Mouse (Mus musculus) embryonic facial prominence, embryonic 14.5 days (tissue): ENCODE measurements at regions not wholly inside any gene's neighbourhood (a gene's known extent, or its start where the extent isn't known, plus 50 kb on each side); places are given as distances from the start of the nearest gene placed in this dataset.
A peak's percentile ranks its signal among the peaks of the same experiment; 100 is the strongest.

ENCODE experiments used
- ATAC-seq: fragments of 200-750 bp; cut with Nextera tagmentation; 2 replicates; pipeline ENCODE4 v1.8.0; 2017; ENCODE audit warnings: low read depth, moderate number of reproducible peaks, moderate TSS enrichment
- DNase-seq: peaks from one replicate; pipeline ENCODE4 v3.0.0-alpha.2; 2015; ENCODE audit warnings: low spot score
- H3K27ac ChIP-seq: fragments of 300-500 bp; sonication (generic); replicated peaks from 2 replicates; pipeline ENCODE4 v1.5.1; 2014; ENCODE audit warnings: low read depth, mild to moderate bottlenecking, low read length, moderate library complexity
- H3K27me3 ChIP-seq: fragments of 300-500 bp; sonication (generic); replicated peaks from 2 replicates; pipeline ENCODE4 v1.6.1; 2014; ENCODE audit warnings: low read length; ENCODE audit not compliant: control insufficient read depth, insufficient read depth
- H3K36me3 ChIP-seq: fragments of 300-500 bp; sonication (generic); 2 replicates; pipeline ENCODE4 v1.6.1; 2014; ENCODE audit warnings: low read length, mixed read lengths; ENCODE audit not compliant: control insufficient read depth, insufficient read depth
- H3K4me1 ChIP-seq: fragments of 300-500 bp; sonication (generic); 2 replicates; pipeline ENCODE4 v1.6.1; 2014; ENCODE audit warnings: antibody characterized with exemption, low read length; ENCODE audit not compliant: control insufficient read depth, insufficient read depth
- H3K4me2 ChIP-seq: fragments of 300-500 bp; sonication (generic); 2 replicates; pipeline ENCODE4 v1.6.1; 2014; ENCODE audit warnings: low read depth, mild to moderate bottlenecking, low read length, moderate library complexity, mixed read lengths
- H3K4me3 ChIP-seq: fragments of 300-500 bp; sonication (generic); 2 replicates; pipeline ENCODE4 v1.5.1; 2014; ENCODE audit warnings: low read depth, mild to moderate bottlenecking, low read length
- H3K9ac ChIP-seq: fragments of 300-500 bp; sonication (generic); 2 replicates; pipeline ENCODE4 v1.6.1; 2014; ENCODE audit warnings: low read depth, mild to moderate bottlenecking, low read length, moderate library complexity, mixed read lengths
- H3K9me3 ChIP-seq: fragments of 300-500 bp; sonication (generic); 2 replicates; pipeline ENCODE4 v1.6.1; 2016; ENCODE audit warnings: low read length; ENCODE audit not compliant: control insufficient read depth
- WGBS: fragments of 180-500 bp; shearing (Covaris S2); extraction: QIAGEN DNeasy Blood & Tissue Kit; methylation state at CpG from one replicate; pipeline ENCODE4 v1.1.7; 2014; 5-methylcytosine and 5-hydroxymethylcytosine counted together

DNA sequence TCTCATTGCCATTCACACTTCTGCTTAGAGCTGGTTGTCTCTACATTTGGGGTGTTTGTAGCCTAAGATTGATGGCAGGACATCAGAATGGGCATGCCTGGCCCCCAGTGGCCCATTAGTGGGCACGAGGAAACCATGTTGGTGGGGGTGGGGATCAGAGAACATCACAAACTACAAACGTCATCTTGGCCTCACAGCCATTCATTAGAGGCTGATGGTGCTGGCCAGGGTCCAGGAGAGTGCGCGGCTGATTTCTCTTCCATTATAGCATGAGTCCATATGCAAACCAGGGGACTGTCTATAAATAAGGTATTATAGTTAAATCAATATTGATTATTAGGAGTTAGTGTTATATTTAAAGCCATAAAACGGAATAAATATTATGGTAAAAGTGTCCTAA lies 67.9 kb downstream of the 3100002H09Rik start:
- no peak overlapping the region for H3K4me3 ChIP-seq
- no peaks in the 10 kb centered on the region for H3K9me3 ChIP-seq
- ATAC-seq = no peak
- WGBS = 73% methylated on average over 5 of the region's 5 CpGs
- no peak for DNase-seq
- H3K27ac ChIP-seq = no peak overlapping the region
- H3K4me2 ChIP-seq = no peak overlapping the region
- H3K27me3 ChIP-seq = no peaks in the 10 kb centered on the region
- H3K4me1 ChIP-seq = no peaks in the 10 kb centered on the region
- H3K9ac ChIP-seq = no peak overlapping the region
- no peaks in the 10 kb centered on the region for H3K36me3 ChIP-seq

DNA sequence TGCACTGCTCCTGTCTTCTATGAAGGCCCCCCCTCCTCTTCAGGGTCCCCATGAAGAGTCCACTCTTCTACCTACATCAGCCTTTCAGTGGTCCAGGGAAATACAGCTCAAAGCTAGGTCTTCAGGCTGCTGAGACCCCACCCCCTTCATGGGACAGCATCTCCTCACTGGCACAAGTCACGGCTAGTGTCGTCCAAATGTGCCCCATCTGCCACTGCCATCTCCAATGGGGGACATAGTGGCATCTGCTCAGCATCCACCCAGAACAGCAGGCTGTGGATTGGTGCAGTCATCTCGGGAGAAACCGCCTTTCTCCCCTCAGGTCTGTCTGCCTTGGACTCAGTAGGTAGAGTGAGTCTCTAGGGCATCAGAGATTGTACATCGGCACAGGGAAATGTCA lies 72.1 kb downstream of the 3100002H09Rik start:
- H3K27me3 ChIP-seq = no peaks in the 10 kb centered on the region
- no peak overlapping the region for H3K9ac ChIP-seq
- 85% methylated on average over 5 of the region's 5 CpGs for WGBS
- no peak overlapping the region for H3K4me2 ChIP-seq
- no peaks in the 10 kb centered on the region for H3K4me1 ChIP-seq
- DNase-seq = no peak
- no peak for ATAC-seq
- no peak overlapping the region for H3K4me3 ChIP-seq
- no peaks in the 10 kb centered on the region for H3K36me3 ChIP-seq
- no peaks in the 10 kb centered on the region for H3K9me3 ChIP-seq
- no peak overlapping the region for H3K27ac ChIP-seq

DNA sequence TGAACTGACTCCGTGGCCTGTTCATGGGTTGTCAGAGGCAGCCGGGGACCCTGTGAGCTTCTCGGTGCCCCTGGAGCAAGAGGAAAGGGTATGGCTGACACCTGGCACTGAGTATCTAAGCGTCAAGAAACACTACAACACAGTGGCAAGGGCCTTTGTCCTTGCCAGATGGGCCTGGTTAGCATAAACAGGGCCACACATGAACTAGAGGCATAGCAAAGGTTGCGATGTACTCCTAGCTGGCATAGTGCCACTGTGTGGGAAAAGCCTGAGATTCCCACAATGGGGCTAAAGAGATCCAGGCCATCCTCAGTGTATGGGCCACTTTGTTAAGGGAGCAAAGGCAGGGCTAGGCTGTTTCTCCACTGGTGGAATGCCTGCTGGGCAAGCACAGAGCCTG lies 72.9 kb downstream of the 3100002H09Rik start:
- Histone ChIP-seq H3K27me3 (no peaks in the 10 kb centered on the region), H3K4me1 (no peaks in the 10 kb centered on the region), H3K9me3 (no peaks in the 10 kb centered on the region), H3K36me3 (no peaks in the 10 kb centered on the region), H3K4me2 (no peak overlapping the region), H3K9ac (no peak overlapping the region), H3K4me3 (no peak overlapping the region), H3K27ac (no peak overlapping the region)
- WGBS = 69% methylated on average over 5 of the region's 5 CpGs
- ATAC-seq = no peak
- DNase-seq = peak; percentile 9

DNA sequence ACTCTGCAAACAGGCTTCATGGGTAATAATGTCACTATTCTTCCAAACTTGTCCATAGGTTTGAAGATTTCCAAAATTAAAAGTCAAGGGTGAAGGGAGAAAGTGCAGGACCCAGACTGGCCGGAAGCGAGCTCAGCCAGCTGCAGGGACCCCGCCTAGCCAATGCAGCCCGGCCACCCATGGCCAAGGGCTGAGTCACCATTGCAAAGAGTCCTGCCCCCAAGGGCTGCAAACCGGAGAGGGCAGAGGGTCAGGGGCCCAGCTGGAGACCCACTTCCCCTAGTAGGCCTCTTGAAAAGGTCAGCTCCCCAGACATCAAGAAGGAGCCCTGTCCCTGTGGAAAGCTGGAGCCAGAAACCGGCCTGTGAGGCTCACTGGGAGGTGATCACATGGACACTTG lies 77.0 kb downstream of the 3100002H09Rik start:
- H3K9me3 ChIP-seq = no peaks in the 10 kb centered on the region
- no peak overlapping the region for H3K9ac ChIP-seq
- H3K27me3 ChIP-seq = no peaks in the 10 kb centered on the region
- DNase-seq (no peak), ATAC-seq (no peak)
- H3K4me1 ChIP-seq = no peaks in the 10 kb centered on the region
- no peak overlapping the region for H3K4me2 ChIP-seq
- H3K4me3 ChIP-seq = no peak overlapping the region
- 43% methylated on average over 6 of the region's 6 CpGs for WGBS
- H3K36me3 ChIP-seq = no peaks in the 10 kb centered on the region
- no peak overlapping the region for H3K27ac ChIP-seq

DNA sequence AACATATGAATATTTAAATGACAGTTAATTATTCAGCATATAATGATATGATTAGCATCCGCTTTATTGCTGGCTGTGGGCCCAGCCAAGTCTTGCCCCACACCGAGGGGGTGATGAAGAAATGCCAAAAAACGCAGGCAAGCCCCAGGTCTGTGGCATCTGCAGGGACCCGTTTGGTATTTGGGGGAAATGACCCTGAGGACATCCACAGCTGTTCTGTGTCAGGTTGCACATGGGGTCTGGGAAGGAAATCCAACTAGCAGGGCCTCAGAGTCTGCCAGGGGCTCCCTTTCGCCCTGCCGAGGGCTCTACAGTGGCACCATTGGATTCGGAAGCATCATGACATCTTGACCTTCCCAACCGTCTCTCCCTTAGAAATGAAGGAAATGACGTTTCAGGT lies 80.0 kb downstream of the 3100002H09Rik start:
- 59% methylated on average over 9 of the region's 9 CpGs for WGBS
- H3K9me3 ChIP-seq = no peaks in the 10 kb centered on the region
- ATAC-seq (no peak), DNase-seq (no peak)
- H3K9ac ChIP-seq = no peak overlapping the region
- H3K4me1 ChIP-seq = no peaks in the 10 kb centered on the region
- no peak overlapping the region for H3K4me2 ChIP-seq
- no peak overlapping the region for H3K27ac ChIP-seq
- H3K4me3 ChIP-seq = no peak overlapping the region
- no peaks in the 10 kb centered on the region for H3K36me3 ChIP-seq
- H3K27me3 ChIP-seq = no peaks in the 10 kb centered on the region

DNA sequence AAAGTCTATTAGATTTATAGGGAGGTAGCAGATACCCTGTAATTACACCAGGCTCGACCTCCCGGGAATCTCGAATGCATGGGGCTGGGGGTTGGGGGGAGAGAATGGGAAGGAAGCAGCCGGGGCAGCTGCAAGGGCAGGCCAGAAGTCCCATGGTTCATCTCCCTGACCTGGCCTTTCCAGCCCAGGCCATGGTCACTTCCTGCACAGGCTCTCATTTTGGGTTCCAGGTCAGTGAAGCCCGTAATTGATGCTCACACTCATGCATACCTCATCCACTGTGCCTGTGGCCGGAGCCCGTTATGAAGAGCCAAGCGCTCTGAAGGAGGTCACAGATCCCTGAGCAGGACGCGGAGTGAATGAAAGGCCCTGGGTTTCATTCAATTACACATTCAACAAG lies 83.8 kb downstream of the 3100002H09Rik start:
- WGBS = 38% methylated on average over 10 of the region's 10 CpGs
- no peak for DNase-seq
- no peak overlapping the region for H3K4me2 ChIP-seq
- H3K4me3 ChIP-seq = no peak overlapping the region
- H3K27me3 ChIP-seq = no peaks in the 10 kb centered on the region
- no peaks in the 10 kb centered on the region for H3K36me3 ChIP-seq
- ATAC-seq = no peak
- no peak overlapping the region for H3K9ac ChIP-seq
- no peaks in the 10 kb centered on the region for H3K4me1 ChIP-seq
- no peak overlapping the region for H3K27ac ChIP-seq
- no peaks in the 10 kb centered on the region for H3K9me3 ChIP-seq

DNA sequence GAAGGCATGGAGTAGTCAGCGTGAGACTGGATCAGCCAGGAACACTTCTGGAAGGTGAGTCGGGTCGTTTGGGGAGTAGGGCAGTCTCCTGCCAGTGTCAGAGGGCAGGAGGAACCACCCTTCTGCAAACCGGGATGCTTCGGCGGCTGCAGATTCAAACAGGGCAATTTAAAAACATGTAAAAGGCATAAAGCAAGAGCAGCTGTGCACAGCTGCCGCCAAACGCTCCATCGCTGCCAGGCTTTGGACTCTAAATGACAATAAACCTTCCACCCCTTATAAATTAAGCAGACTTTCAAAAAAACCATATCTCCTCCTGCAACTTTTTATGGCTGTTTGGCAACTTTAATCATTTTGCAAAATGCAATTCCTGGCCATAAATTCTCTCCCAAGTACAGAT lies 84.2 kb downstream of the 3100002H09Rik start:
- no peak for ATAC-seq
- Histone ChIP-seq H3K27me3 (no peaks in the 10 kb centered on the region), H3K36me3 (no peaks in the 10 kb centered on the region)

DNA sequence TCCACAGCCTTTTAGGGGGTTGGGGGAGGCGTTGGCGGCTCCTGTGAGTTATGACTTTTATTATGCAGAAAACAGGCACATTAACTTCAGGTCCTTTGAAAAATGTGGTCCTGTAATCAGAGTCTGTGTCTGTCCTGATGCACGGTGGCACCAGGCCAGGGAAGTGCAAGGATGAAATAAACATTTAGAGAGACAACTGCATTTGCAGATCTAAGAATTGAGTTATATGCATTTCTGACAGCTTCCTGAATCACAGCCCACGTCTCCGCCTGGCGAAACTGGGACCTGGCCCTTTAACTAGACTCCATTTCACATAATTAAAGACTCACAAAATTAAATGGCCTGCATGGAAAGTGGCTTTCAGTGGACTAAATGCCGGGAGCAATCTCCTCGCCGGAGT lies 90.3 kb downstream of the 3100002H09Rik start:
- WGBS = 57% methylated on average over 9 of the region's 9 CpGs
- H3K27ac ChIP-seq = no peak overlapping the region
- H3K9ac ChIP-seq = no peak overlapping the region
- DNase-seq (peak; percentile 8), ATAC-seq (no peak)
- H3K4me1 ChIP-seq = no peaks in the 10 kb centered on the region
- H3K4me2 ChIP-seq = no peak overlapping the region
- no peaks in the 10 kb centered on the region for H3K36me3 ChIP-seq
- no peak overlapping the region for H3K4me3 ChIP-seq
- no peaks in the 10 kb centered on the region for H3K9me3 ChIP-seq
- H3K27me3 ChIP-seq = no peaks in the 10 kb centered on the region

More for the DNA sequence above, 84.2 kb downstream of the 3100002H09Rik start:
- Histone ChIP-seq H3K4me1 (no peaks in the 10 kb centered on the region), H3K9me3 (no peaks in the 10 kb centered on the region), H3K27ac (no peak overlapping the region), H3K4me2 (no peak overlapping the region), H3K9ac (no peak overlapping the region), H3K4me3 (no peak overlapping the region)
- DNase-seq = no peak
- WGBS = 49% methylated on average over 9 of the region's 9 CpGs

DNA sequence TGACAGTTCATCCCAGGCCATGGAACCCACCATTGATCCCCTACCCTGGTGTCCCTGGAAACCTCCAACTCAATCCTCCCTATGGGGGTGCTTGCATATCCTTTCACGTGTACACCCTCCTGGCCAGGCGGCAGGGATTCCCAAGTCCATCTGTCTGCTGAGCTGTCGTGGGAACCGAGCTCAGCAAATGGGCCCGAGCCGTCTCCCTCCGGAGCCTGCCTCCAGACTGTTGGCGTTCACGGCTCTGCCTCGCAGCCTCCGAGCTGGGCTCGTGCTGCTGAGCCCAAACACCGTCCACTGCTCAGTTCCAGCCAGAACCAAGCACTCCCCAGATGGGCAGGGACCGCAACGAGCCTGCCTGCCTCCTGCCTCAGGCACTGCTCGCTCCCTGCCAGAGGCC lies 98.8 kb downstream of the 3100002H09Rik start:
- Histone ChIP-seq H3K9ac (no peak overlapping the region), H3K4me3 (no peak overlapping the region), H3K9me3 (no peaks in the 10 kb centered on the region), H3K36me3 (no peaks in the 10 kb centered on the region), H3K4me1 (0 out of 2 replicates have a peak, but pooled peaks cover under 1% of the 10 kb centered on the region), H3K27ac (no peak overlapping the region), H3K27me3 (no peaks in the 10 kb centered on the region), H3K4me2 (no peak overlapping the region)
- ATAC-seq (no peak), DNase-seq (no peak)
- 81% methylated on average over 15 of the region's 16 CpGs for WGBS
